ENCODE assay signal across 8 mouse cellular contexts in the genomic region with DNA sequence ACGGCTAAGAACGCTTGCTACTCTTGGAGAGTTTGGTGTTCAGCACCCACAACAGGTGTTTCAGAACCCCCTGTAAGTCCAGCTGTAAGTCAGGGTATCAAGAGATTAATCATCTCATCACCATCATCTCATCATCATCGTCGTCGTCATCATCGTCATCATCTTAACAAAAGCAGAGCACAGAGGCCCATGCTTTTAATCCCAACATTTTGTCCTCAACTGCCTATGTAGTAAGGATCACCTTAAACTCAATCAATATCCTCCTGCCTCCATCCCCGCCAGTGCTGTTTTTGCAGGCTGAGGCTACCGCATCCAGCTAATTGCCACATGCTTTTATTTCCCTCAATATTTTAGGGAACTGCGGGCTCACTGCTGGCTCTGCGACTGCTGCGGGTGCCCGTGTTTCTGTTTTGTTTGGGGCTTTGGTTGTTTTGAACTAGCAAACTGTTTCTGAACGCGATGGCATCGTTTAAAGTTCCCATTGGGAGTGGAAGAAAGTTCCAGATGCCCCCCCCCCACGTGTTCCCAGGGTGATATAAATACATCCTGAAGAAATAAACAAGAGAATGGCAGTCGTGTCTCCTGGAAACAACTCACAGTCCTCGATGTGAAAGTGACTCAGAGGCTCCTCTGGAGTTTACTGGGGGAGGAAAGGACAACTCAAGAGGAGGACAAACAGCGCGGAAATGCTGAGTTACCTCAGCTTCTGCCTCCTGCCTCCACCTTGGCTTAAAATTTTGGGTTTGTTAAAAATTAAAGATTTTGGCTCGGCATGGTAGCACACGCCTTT. TPM values are rescaled to one million over a fixed set of nuclear protein-coding genes. Genes with fewer than 3 reads are reported as not detected.
DNase-seq lines count a peak whose midpoint lies in the region; ATAC-seq and TF ChIP-seq lines count a peak whose summit lies in the region.

No protein-coding gene starts in this region.

- intact Hi-C loops in left cerebral cortex, adult 2 months (cut with DNase I), result loop anchor here (5.0 kb wide), 1 partner anchor 164 kb away; the partner anchor contains the start of gene Hectd4
- intact Hi-C loops in left cerebral cortex, postnatal 10 days (cut with DNase I), result loop anchor here (5.0 kb wide), 1 partner anchor 164 kb away; the partner anchor contains the start of gene Hectd4

- no peaks in the 10 kb centered on the region for H3K9me3 ChIP-seq in embryonic facial prominence, embryonic 13.5 days
- H3K9me3 ChIP-seq in midbrain, embryonic 13.5 days, result no peaks in the 10 kb centered on the region

- peaks cover 13% of the 10 kb centered on the region for H3K36me3 ChIP-seq in embryonic facial prominence, embryonic 13.5 days
- H3K36me3 ChIP-seq in midbrain, embryonic 13.5 days, result peaks cover 19% of the 10 kb centered on the region

- ATAC-seq in embryonic facial prominence, embryonic 13.5 days (ENCODE audit: insufficient number of reproducible peaks, insufficient read depth, low FRiP score, low TSS enrichment, low read depth), result no peak
- peak; percentile 2 for ATAC-seq in inflammation-experienced regulatory T-cells, adult 6 months
- no peak for ATAC-seq in midbrain, embryonic 13.5 days
- no peak for ATAC-seq in monocyte, adult 5-6 weeks (replicated peaks; ENCODE audit: insufficient number of reproducible peaks, low FRiP score, low TSS enrichment, poor library complexity, severe bottlenecking)

- H3K27me3 ChIP-seq in embryonic facial prominence, embryonic 13.5 days, result no peaks in the 10 kb centered on the region
- H3K27me3 ChIP-seq in midbrain, embryonic 13.5 days, result peaks cover 5% of the 10 kb centered on the region; the same call in 1 of the 2 replicates

- peaks cover 28% of the 10 kb centered on the region for H3K4me1 ChIP-seq in embryonic facial prominence, embryonic 13.5 days
- H3K4me1 ChIP-seq in midbrain, embryonic 13.5 days (replicated peaks), result peaks cover 35% of the 10 kb centered on the region

- peak overlapping the region; percentile 71 for H3K4me2 ChIP-seq in embryonic facial prominence, embryonic 13.5 days
- peak overlapping the region; percentile 69 for H3K4me2 ChIP-seq in midbrain, embryonic 13.5 days (replicated peaks)

- H3K9ac ChIP-seq in embryonic facial prominence, embryonic 13.5 days, result peak overlapping the region; percentile 83; the same call in 1 of the 2 replicates
- peak overlapping the region; percentile 88; the same call in 1 of the 2 replicates for H3K9ac ChIP-seq in midbrain, embryonic 13.5 days (replicated peaks)

- H3K4me3 ChIP-seq in left cerebral cortex, adult 2 months, result peak overlapping the region; percentile 80
- peak overlapping the region; percentile 78 for H3K4me3 ChIP-seq in embryonic facial prominence, embryonic 13.5 days
- peak overlapping the region; percentile 89 for H3K4me3 ChIP-seq in midbrain, embryonic 13.5 days (replicated peaks)

- WGBS in embryonic facial prominence, embryonic 13.5 days, result 28% methylated on average over 22 of the region's 22 CpGs
- WGBS in midbrain, embryonic 13.5 days, result 34% methylated on average over 22 of the region's 22 CpGs

- DNase-seq in left cerebral cortex, adult 2 months (ENCODE audit: extremely low spot score in 1 of 2, low spot score in 2 of 2), result no peak
- DNase-seq in left cerebral cortex, postnatal 10 days (ENCODE audit: extremely low spot score in 1 of 2, low spot score in 2 of 2), result no peak
- DNase-seq in embryo, embryonic 10.5 days (ENCODE audit: low spot score), result no peak
- no peak for DNase-seq in cerebellum, postnatal 25 days

- no peak for TF ChIP-seq CTCF in left cerebral cortex, adult 2 months (IDR thresholded peaks at IDR 0.05)

- peak overlapping the region; percentile 87 for H3K27ac ChIP-seq in left cerebral cortex, adult 2 months
- H3K27ac ChIP-seq in embryonic facial prominence, embryonic 13.5 days, result no peak overlapping the region
- peak overlapping the region; percentile 89; the same call in 1 of the 2 replicates for H3K27ac ChIP-seq in midbrain, embryonic 13.5 days

RNA-seq across cellular contexts. Expression of gene Trafd1, which starts 0.9 kb away (rescaled TPM):
- total RNA-seq in left cerebral cortex, adult 2 months (2021), result 10 to 100 TPM; 78.9 to 81.2 TPM
- 100 to 1,000 TPM in 1 of 2 experiments, 10 to 100 TPM in 1; 97.9 to 105 TPM for total RNA-seq in left cerebral cortex, postnatal 10 days (2021)
- 74.6 and 80.7 TPM in 2 replicates for polyA plus RNA-seq in embryonic facial prominence, embryonic 13.5 days (2015; fragmentation: Nextera tagmentation; extraction: Ambion mirVana)
- 10 to 100 TPM; 31.6 to 50.8 (median 39.1) TPM for polyA plus RNA-seq in inflammation-experienced regulatory T-cells, adult 6 months (2017; shearing (Covaris generic))
- polyA plus RNA-seq in midbrain, embryonic 13.5 days (2015; fragmentation: Nextera tagmentation; extraction: Ambion mirVana), result 149 and 150 TPM in 2 replicates
- total RNA-seq in monocyte, adult 5-6 weeks (2017), result 146 to 183 TPM (median 155 TPM) in 3 replicates

RNA-seq across cellular contexts. Expression of gene Naa25, which starts 11.4 kb away (rescaled TPM):
- 10 to 100 TPM; 42.9 to 43.3 TPM for total RNA-seq in left cerebral cortex, adult 2 months (2021)
- total RNA-seq in left cerebral cortex, postnatal 10 days (2021), result 10 to 100 TPM; 48.3 to 50.1 TPM
- polyA plus RNA-seq in embryonic facial prominence, embryonic 13.5 days (2015; fragmentation: Nextera tagmentation; extraction: Ambion mirVana), result 39.2 and 40.8 TPM in 2 replicates
- 10 to 100 TPM; 26.1 to 40.4 (median 35.0) TPM for polyA plus RNA-seq in inflammation-experienced regulatory T-cells, adult 6 months (2017; shearing (Covaris generic))
- 48.0 and 50.7 TPM in 2 replicates for polyA plus RNA-seq in midbrain, embryonic 13.5 days (2015; fragmentation: Nextera tagmentation; extraction: Ambion mirVana)
- 11.7 to 38.6 TPM (median 24.4 TPM) in 3 replicates for total RNA-seq in monocyte, adult 5-6 weeks (2017)
